Mouse (Mus musculus) kidney, adult 2 months (tissue): ENCODE measurements around the gene Hcn1.

Experiments
- CTCF ChIP-seq: fragments of 200-500 bp; conservative IDR thresholded peaks from 2 replicates; pipeline ENCODE4 v1.5.1; 2011; ENCODE audit warnings: low read depth, mild to moderate bottlenecking, control low read depth, low read length, moderate library complexity, mixed read lengths; ENCODE audit not compliant: insufficient read depth, insufficient read length
- POLR2A ChIP-seq: fragments of 200-500 bp; IDR thresholded peaks from one replicate; pipeline ENCODE4 v1.6.1; 2011; ENCODE audit warnings: low read depth, low read length, control low read depth

DNA sequence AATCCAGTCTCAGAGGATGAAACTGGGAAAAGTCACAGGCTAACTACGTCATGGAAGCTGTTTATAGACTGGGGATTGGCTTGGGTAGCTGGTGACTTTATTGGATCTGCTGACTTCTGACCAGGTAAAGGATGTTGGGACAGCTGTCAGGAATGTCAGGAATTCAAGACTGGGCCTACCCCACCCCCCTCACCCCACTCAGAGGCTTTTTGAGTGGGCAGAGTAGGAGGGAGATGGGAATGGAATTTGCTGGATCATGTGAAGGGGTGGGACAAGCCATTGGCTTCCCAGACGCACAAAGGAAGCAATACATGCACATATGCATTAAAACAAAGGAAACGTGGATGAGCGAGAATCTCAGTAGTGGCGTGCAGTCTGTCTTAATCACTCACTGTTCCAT, 433.5 kb downstream of the Hcn1 start:
- TF ChIP-seq CTCF (no peak), POLR2A (no peak)
